Mouse (Mus musculus) CH12.LX (cell line): Measurements from ENCODE around the gene Adgrg5. TPM values are rescaled to one million over a fixed set of nuclear protein-coding genes. Genes with fewer than 3 reads are reported as not detected.

Experiments used
- DNase-seq: peaks from one replicate; pipeline ENCODE4 v3.0.0-alpha.2; 2013; ENCODE audit errors: extremely low read depth
- H3K27ac ChIP-seq: 2 replicates; pipeline ENCODE4 v1.5.1; 2012; ENCODE audit warnings: low read depth, mild to moderate bottlenecking, control low read depth, moderate library complexity; ENCODE audit not compliant: insufficient read depth
- H3K27me3 ChIP-seq: replicated peaks from 2 replicates; pipeline ENCODE3; 2012; ENCODE audit warnings: inconsistent platforms
- H3K36me3 ChIP-seq, 2 experiments: replicated peaks in 1 of 2; 2 replicates each; pipeline versions ENCODE3 to v1.6.1; 2012; ENCODE audit warnings: inconsistent platforms in 1 of 2, low read length in 1 of 2, mild to moderate bottlenecking in 1 of 2, mixed read lengths in 1 of 2, moderate library complexity in 1 of 2; ENCODE audit not compliant: control insufficient read depth in 1 of 2, insufficient read depth in 1 of 2
- H3K4me1 ChIP-seq, 2 experiments: 2 replicates each; pipeline ENCODE4 v1.6.1; 2012; ENCODE audit warnings: inconsistent platforms in 1 of 2, moderate library complexity in 1 of 2; ENCODE audit not compliant: insufficient read depth in 2 of 2, control insufficient read depth in 1 of 2
- H3K4me2 ChIP-seq: 2 replicates; pipeline ENCODE4 v1.6.1; 2012; ENCODE audit warnings: low read depth, mild to moderate bottlenecking, control low read depth; ENCODE audit not compliant: poor library complexity, insufficient read depth, severe bottlenecking
- H3K4me3 ChIP-seq, 3 experiments: fragments of 150-350 bp in 1 of 3; sonication (generic) in 1 of 3; replicated peaks in 1 of 3; 2 replicates each; pipeline versions ENCODE3 to v1.5.1; 2011 to 2012; ENCODE audit warnings: low read depth in 2 of 3, low read length in 2 of 3, mild to moderate bottlenecking in 2 of 3, moderate library complexity in 2 of 3, control low read depth in 1 of 3, improper control_type of control experiment in 1 of 3, inconsistent platforms in 1 of 3, mixed read lengths in 1 of 3; ENCODE audit not compliant: poor library complexity in 1 of 3
- H3K79me2 ChIP-seq: replicated peaks from 2 replicates; pipeline ENCODE4 v1.6.1; 2012; ENCODE audit warnings: mild to moderate bottlenecking, moderate library complexity; ENCODE audit not compliant: control insufficient read depth, poor library complexity, insufficient read depth, severe bottlenecking; ENCODE audit errors: extremely low read depth
- H3K9ac ChIP-seq: 2 replicates; pipeline ENCODE4 v1.6.1; 2012; ENCODE audit warnings: low read depth, mild to moderate bottlenecking, control low read depth, moderate library complexity; ENCODE audit not compliant: insufficient read depth
- H3K9me3 ChIP-seq: replicated peaks from 2 replicates; pipeline ENCODE3; 2012; ENCODE audit warnings: low read length, inconsistent platforms, mixed read lengths
- CHD1 ChIP-seq: IDR thresholded peaks from 2 replicates; pipeline ENCODE4 v1.6.1; 2012; ENCODE audit warnings: low read depth, low read length, improper control_type of control experiment, inconsistent platforms
- CHD2 ChIP-seq: IDR thresholded peaks from 2 replicates; pipeline ENCODE4 v1.6.1; 2011; ENCODE audit warnings: low read length, improper control_type of control experiment
- CTCF ChIP-seq, 2 experiments: IDR thresholded peaks in 1 of 2; conservative IDR thresholded peaks in 1 of 2; 2 replicates each; pipeline ENCODE4 v1.5.1; 2011 to 2012; ENCODE audit warnings: low read depth in 2 of 2, low read length in 2 of 2, improper control_type of control experiment in 1 of 2, inconsistent platforms in 1 of 2, mild to moderate bottlenecking in 1 of 2, moderate library complexity in 1 of 2
- IRF4 ChIP-seq: IDR thresholded peaks from 2 replicates; pipeline ENCODE4 v1.6.1; 2014; ENCODE audit warnings: low read depth, mild to moderate bottlenecking, inconsistent platforms, low read length, improper control_type of control experiment
- JUND ChIP-seq: conservative IDR thresholded peaks from 2 replicates; pipeline ENCODE4 v1.6.1; 2011; ENCODE audit warnings: low read depth, low read length, improper control_type of control experiment
- MAZ ChIP-seq: IDR thresholded peaks from 2 replicates; pipeline ENCODE4 v1.6.1; 2012; ENCODE audit warnings: low read depth, mild to moderate bottlenecking, inconsistent platforms, low read length, improper control_type of control experiment, moderate library complexity
- MEF2A ChIP-seq: IDR thresholded peaks from 2 replicates; pipeline ENCODE4 v1.6.1; 2014; ENCODE audit warnings: low read depth, mild to moderate bottlenecking, inconsistent platforms, low read length, improper control_type of control experiment, borderline replicate concordance
- MYC ChIP-seq: IDR thresholded peaks from 2 replicates; pipeline ENCODE4 v1.6.1; 2011; ENCODE audit warnings: low read depth, mild to moderate bottlenecking, improper control_type of control experiment, low read length
- POLR2A ChIP-seq: IDR thresholded peaks from 2 replicates; pipeline ENCODE4 v1.6.1; 2011; ENCODE audit warnings: low read depth, mild to moderate bottlenecking, improper control_type of control experiment, low read length
- POLR2AphosphoS2 ChIP-seq: IDR thresholded peaks from 2 replicates; pipeline ENCODE4 v1.6.1; 2011; ENCODE audit warnings: low read depth, low read length, improper control_type of control experiment
- RAD21 ChIP-seq: IDR thresholded peaks from 2 replicates; pipeline ENCODE4 v1.6.1; 2011; ENCODE audit warnings: low read depth, mild to moderate bottlenecking, low read length, improper control_type of control experiment, moderate library complexity
- RCOR1 ChIP-seq: conservative IDR thresholded peaks from 2 replicates; pipeline ENCODE4 v1.6.1; 2012; ENCODE audit warnings: low read depth, mild to moderate bottlenecking, inconsistent platforms, low read length, improper control_type of control experiment
- SMC3 ChIP-seq: IDR thresholded peaks from 2 replicates; pipeline ENCODE4 v1.6.1; 2011; ENCODE audit warnings: low read depth, low read length, improper control_type of control experiment
- TCF12 ChIP-seq: IDR thresholded peaks from 2 replicates; pipeline ENCODE4 v1.6.1; 2014; ENCODE audit warnings: low read depth, mild to moderate bottlenecking, inconsistent platforms, low read length, improper control_type of control experiment
- ZKSCAN1 ChIP-seq: IDR thresholded peaks from 2 replicates; pipeline ENCODE4 v1.6.1; 2012; ENCODE audit warnings: low read depth, inconsistent platforms, low read length, improper control_type of control experiment, borderline replicate concordance
- ZMIZ1 ChIP-seq: IDR thresholded peaks from 2 replicates; pipeline ENCODE4 v1.6.1; 2012; ENCODE audit warnings: low read depth, mild to moderate bottlenecking, inconsistent platforms, low read length, improper control_type of control experiment
- dilution Hi-C: fragments of 300-500 bp; cut with MboI; formaldehyde crosslinking; loops from 2 replicates; pipeline ENCODE4 v1.14.3; 2020; ENCODE audit warnings: low sequenced_read_pairs; ENCODE audit not compliant: extremely low pct_unique_long_range_greater_than_20kb, extremely low pct_ligation_motif_present
- in situ Hi-C: fragments of 300-500 bp; cut with MboI; formaldehyde crosslinking; loops from 3 replicates; pipeline ENCODE4 v1.14.3; 2019; ENCODE audit warnings: low sequenced_read_pairs, low pct_ligation_motif_present, low pct_unique_long_range_greater_than_20kb, mixed read lengths
- polyA plus RNA-seq: library from polyadenylated mRNA; unstranded; fragments of >175 nt; gene quantifications from 2 replicates; pipeline ENCODE4 v1.2.1, GENCODE M21; 2012; ENCODE audit warnings: low read depth; ENCODE audit not compliant: insufficient read length
- total RNA-seq, 2 experiments: library from RNA; depleted of rRNA; stranded (reverse); fragments of 300-350 nt in 1 of 2; fragments of >200 nt in 1 of 2; gene quantifications; 2 replicates each; pipeline ENCODE4 v1.2.3; 2012 to 2014

Adgrg5 gene
- total and polyA plus RNA-seq, 3 experiments: 0.81 to 10.0 (median 6.9) TPM

DNA sequence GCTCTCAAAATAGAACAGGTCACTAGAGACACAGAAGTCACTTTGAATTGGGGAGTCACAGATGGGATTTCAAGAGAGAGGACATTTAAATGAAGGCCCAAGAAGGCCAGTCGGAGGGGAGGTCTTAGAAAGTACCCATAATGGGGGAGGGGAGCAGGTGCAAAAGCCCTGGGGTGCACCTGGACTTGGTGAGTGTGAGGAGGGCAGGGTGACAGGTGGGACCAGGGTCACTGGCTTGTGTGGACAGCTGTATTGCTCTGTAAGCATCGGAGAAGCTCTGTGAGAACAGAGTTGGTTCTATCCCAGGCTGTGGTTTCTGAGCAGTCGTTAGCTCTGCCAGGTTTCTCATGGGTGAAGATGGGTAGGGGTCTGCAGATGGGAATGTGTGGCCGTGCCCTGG, 68.5 kb downstream of the Adgrg5 start:
- Histone ChIP-seq H3K9ac (no peak overlapping the region), H3K4me2 (no peak overlapping the region), H3K27ac (no peak overlapping the region), H3K4me1 (peaks cover 3 to 34% of the 10 kb centered on the region in 2 experiments; a peak in 3 of 4 replicates), H3K4me3 (no peak overlapping the region), H3K27me3 (peaks cover 57% of the 10 kb centered on the region), H3K9me3 (no peaks in the 10 kb centered on the region), H3K36me3 (no peaks in the 10 kb centered on the region), H3K79me2 (no peaks in the 10 kb centered on the region)
- TF ChIP-seq CHD1 (no peak), SMC3 (no peak), CHD2 (no peak), RCOR1 (no peak), POLR2A (no peak), ZKSCAN1 (no peak), POLR2AphosphoS2 (no peak), TCF12 (no peak), MYC (no peak), MEF2A (no peak), IRF4 (no peak), CTCF (conservative IDR thresholded peaks at IDR 0.05 in 1 of 2, IDR thresholded peaks at IDR 0.05 in 1 of 2; ENCODE audit: low read depth in 2 of 2, low read length in 2 of 2) (no peak), ZMIZ1 (no peak)
- no peak for DNase-seq
- dilution Hi-C loops: no loop called here
- in situ Hi-C loops: no loop called here

DNA sequence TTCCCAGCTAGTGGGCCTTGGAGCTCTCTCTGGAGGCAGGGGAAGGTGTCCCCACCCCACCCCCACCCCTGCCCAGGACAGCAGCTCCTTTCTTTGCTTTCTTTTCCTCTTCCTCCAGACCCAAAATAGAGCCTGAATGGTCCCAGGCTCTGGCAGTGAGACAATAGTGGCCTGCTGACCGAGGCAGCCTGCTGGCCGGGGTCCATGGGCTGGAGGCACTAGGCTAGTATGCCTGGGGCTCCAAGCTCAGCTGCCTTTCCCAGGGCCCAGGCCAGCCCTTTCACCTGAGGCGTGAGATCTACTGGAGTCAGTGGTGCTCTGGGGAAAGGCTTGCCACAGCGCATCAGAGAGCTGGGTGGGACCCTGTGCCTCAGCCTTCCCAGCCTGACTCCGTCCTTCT, 69.0 kb downstream of the Adgrg5 start:
- no peak for TF ChIP-seq MAZ
- TF ChIP-seq JUND: no peak
- TF ChIP-seq RAD21: no peak
- no peaks in the 10 kb centered on the region for H3K9me3 ChIP-seq
- peaks cover 3 to 34% of the 10 kb centered on the region in 2 experiments; a peak in 3 of 4 replicates for H3K4me1 ChIP-seq
- H3K27me3 ChIP-seq: peaks cover 54% of the 10 kb centered on the region
- H3K4me2 ChIP-seq: no peak overlapping the region
- in situ Hi-C loops (no loop called here), dilution Hi-C loops (no loop called here)
- no peaks in the 10 kb centered on the region for H3K79me2 ChIP-seq
- H3K4me3 ChIP-seq: no peak overlapping the region
- no peak overlapping the region for H3K27ac ChIP-seq
- DNase-seq: no peak
- no peak overlapping the region for H3K9ac ChIP-seq
- no peaks in the 10 kb centered on the region for H3K36me3 ChIP-seq

Other genes starting within 250 kb of the Adgrg5 start
- gene Pllp, start 227.4 kb upstream of the Adgrg5 start, total RNA-seq (2012; rRNA removed): 25.9 and 29.5 TPM in 2 replicates
- 5.1 and 5.3 TPM in 2 replicates for gene Pllp, start 227.4 kb upstream of the Adgrg5 start, total RNA-seq (2014; rRNA removed)
- gene Pllp, start 227.4 kb upstream of the Adgrg5 start, polyA plus RNA-seq: 3.7 and 6.1 TPM in 2 replicates
- 1,648 and 3,114 TPM in 2 replicates for gene Ccl22, start 178.1 kb upstream of the Adgrg5 start, total RNA-seq (2012; rRNA removed)
- 1,111 and 1,396 TPM in 2 replicates for gene Ccl22, start 178.1 kb upstream of the Adgrg5 start, total RNA-seq (2014; rRNA removed)
- 4,019 and 4,546 TPM in 2 replicates for gene Ccl22, start 178.1 kb upstream of the Adgrg5 start, polyA plus RNA-seq
- gene Cx3cl1, start 151.7 kb upstream of the Adgrg5 start, total RNA-seq (2012; rRNA removed): 2.5 and 3.7 TPM in 2 replicates
- gene Cx3cl1, start 151.7 kb upstream of the Adgrg5 start, total RNA-seq (2014; rRNA removed): 0.19 TPM in 1 of 2 replicates, not detected in the other
- gene Cx3cl1, start 151.7 kb upstream of the Adgrg5 start, polyA plus RNA-seq: 4.2 and 4.6 TPM in 2 replicates
- gene Ccl17, start 113.2 kb upstream of the Adgrg5 start, total RNA-seq (2012; rRNA removed): 2.1 and 2.2 TPM in 2 replicates
- gene Ccl17, start 113.2 kb upstream of the Adgrg5 start, total RNA-seq (2014; rRNA removed): 2.5 and 2.6 TPM in 2 replicates
- 1.3 and 2.5 TPM in 2 replicates for gene Ccl17, start 113.2 kb upstream of the Adgrg5 start, polyA plus RNA-seq
- gene Coq9, start 85.4 kb upstream of the Adgrg5 start, total RNA-seq (2012; rRNA removed): 68.5 and 82.2 TPM in 2 replicates
- gene Coq9, start 85.4 kb upstream of the Adgrg5 start, total RNA-seq (2014; rRNA removed): 44.2 and 48.5 TPM in 2 replicates
- gene Coq9, start 85.4 kb upstream of the Adgrg5 start, polyA plus RNA-seq: 68.8 and 97.0 TPM in 2 replicates
- gene Ciapin1, start 85.3 kb upstream of the Adgrg5 start, total RNA-seq (2012; rRNA removed): 83.1 and 99.8 TPM in 2 replicates
- gene Ciapin1, start 85.3 kb upstream of the Adgrg5 start, total RNA-seq (2014; rRNA removed): 89.4 and 97.1 TPM in 2 replicates
- 139 and 189 TPM in 2 replicates for gene Ciapin1, start 85.3 kb upstream of the Adgrg5 start, polyA plus RNA-seq
- 93.2 and 102 TPM in 2 replicates for gene Polr2c, start 66.2 kb upstream of the Adgrg5 start, total RNA-seq (2012; rRNA removed)
- gene Polr2c, start 66.2 kb upstream of the Adgrg5 start, total RNA-seq (2014; rRNA removed): 120 and 130 TPM in 2 replicates
- gene Polr2c, start 66.2 kb upstream of the Adgrg5 start, polyA plus RNA-seq: 134 and 141 TPM in 2 replicates
- gene Dok4, start 47.4 kb upstream of the Adgrg5 start, total RNA-seq (2012; rRNA removed): 1.8 and 2.3 TPM in 2 replicates
- gene Dok4, start 47.4 kb upstream of the Adgrg5 start, total RNA-seq (2014; rRNA removed): 1.6 and 2.3 TPM in 2 replicates
- 1.7 and 1.9 TPM in 2 replicates for gene Dok4, start 47.4 kb upstream of the Adgrg5 start, polyA plus RNA-seq
- 5.8 and 5.9 TPM in 2 replicates for gene Ccdc102a, start 5.6 kb upstream of the Adgrg5 start, total RNA-seq (2012; rRNA removed)
- 2.1 and 2.5 TPM in 2 replicates for gene Ccdc102a, start 5.6 kb upstream of the Adgrg5 start, total RNA-seq (2014; rRNA removed)
- gene Ccdc102a, start 5.6 kb upstream of the Adgrg5 start, polyA plus RNA-seq: 2.8 and 4.5 TPM in 2 replicates
- 0.34 and 0.42 TPM in 2 replicates for gene Adgrg1, start 51.1 kb downstream of the Adgrg5 start, total RNA-seq (2012; rRNA removed)
- gene Adgrg1, start 51.1 kb downstream of the Adgrg5 start, total RNA-seq (2014; rRNA removed): 1.1 and 1.2 TPM in 2 replicates
- 2.0 and 2.5 TPM in 2 replicates for gene Adgrg1, start 51.1 kb downstream of the Adgrg5 start, polyA plus RNA-seq
- gene Adgrg3, start 94.0 kb downstream of the Adgrg5 start, total RNA-seq (2012; rRNA removed): not detected in 2 replicates
- gene Adgrg3, start 94.0 kb downstream of the Adgrg5 start, total RNA-seq (2014; rRNA removed): not detected in 2 replicates
- gene Adgrg3, start 94.0 kb downstream of the Adgrg5 start, polyA plus RNA-seq: not detected in 2 replicates
- not detected in 2 replicates for gene Drc7, start 131.4 kb downstream of the Adgrg5 start, total RNA-seq (2012; rRNA removed)
- gene Drc7, start 131.4 kb downstream of the Adgrg5 start, total RNA-seq (2014; rRNA removed): not detected in 2 replicates
- gene Drc7, start 131.4 kb downstream of the Adgrg5 start, polyA plus RNA-seq: not detected in 2 replicates
- 17.3 and 19.8 TPM in 2 replicates for gene Katnb1, start 157.5 kb downstream of the Adgrg5 start, total RNA-seq (2012; rRNA removed)
- gene Katnb1, start 157.5 kb downstream of the Adgrg5 start, total RNA-seq (2014; rRNA removed): 8.9 and 9.8 TPM in 2 replicates
- gene Katnb1, start 157.5 kb downstream of the Adgrg5 start, polyA plus RNA-seq: 13.1 and 14.1 TPM in 2 replicates